Mouse (Mus musculus) neural tube, postnatal 0 days (tissue): ENCODE measurements around the gene Lgalsl. TPM values are rescaled to one million over a fixed set of nuclear protein-coding genes. Genes with fewer than 3 reads are reported as not detected.

ENCODE experiments used
- polyA plus RNA-seq: library from polyadenylated mRNA; unstranded; fragments of >200 nt; fragmentation: Nextera tagmentation; extraction: Ambion mirVana; gene quantifications from 2 replicates; pipeline ENCODE4 v1.2.1, GENCODE M21; 2015

Lgalsl gene
- polyA plus RNA-seq: 74.5 and 80.0 TPM in 2 replicates

DNA sequence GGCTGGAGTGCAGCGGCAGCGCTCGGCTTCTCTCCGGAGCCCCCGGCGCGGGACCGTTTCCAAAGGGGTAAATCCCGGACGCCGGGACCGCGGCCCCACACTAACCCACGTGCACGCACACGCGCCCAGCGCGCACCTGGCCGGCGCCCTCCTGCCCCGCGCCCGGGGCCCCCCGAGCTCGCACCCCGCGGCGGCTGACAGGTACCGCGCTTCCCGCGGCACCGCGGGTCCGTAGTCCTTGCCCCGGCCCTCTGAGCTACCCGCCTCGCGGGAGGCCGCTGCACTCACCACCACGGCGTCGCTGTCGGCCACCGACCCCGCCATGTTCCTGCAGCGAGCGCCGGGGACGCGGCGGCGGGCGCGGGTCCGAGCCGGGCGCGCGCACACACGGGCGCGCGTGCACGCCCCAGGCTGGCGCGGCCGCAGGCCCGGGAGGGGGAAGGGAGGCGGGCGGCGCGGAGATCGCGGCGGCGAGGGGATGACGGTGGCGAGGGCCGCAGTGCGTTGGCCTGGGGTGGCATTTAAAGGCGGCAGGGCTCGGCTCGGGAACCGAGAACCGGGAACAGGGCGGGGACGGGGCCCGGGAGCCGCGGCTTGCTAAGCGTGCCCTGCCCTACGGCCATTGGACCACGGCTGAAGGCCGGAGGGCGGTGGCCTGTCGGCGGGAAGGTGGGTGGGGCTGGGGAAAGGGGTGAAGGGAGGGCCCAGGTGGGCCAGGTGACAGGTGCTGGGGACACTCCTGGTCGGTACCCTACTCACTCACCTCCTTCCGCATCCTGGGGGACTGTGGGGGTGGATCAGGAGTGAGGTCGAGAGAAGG lies at the start of gene Lgalsl:
Gene Lgalsl (minus strand): TSS at position 371 of the 820 bp plus-strand sequence.

Other genes with a start within 250 kb of the Lgalsl start
- gene Aftph, start 89.5 kb downstream of the Lgalsl start, polyA plus RNA-seq: 22.4 and 26.0 TPM in 2 replicates